Mouse (Mus musculus) MEL (cell line): Measurements from ENCODE around the gene Plxna4. TPM values are rescaled to one million over a fixed set of nuclear protein-coding genes. Genes with fewer than 3 reads are reported as not detected.

Source experiments
- DNase-seq: peaks from one replicate; pipeline ENCODE4 v3.0.0; 2011; ENCODE audit warnings: low read depth, low spot score
- H3K27ac ChIP-seq: 2 replicates; pipeline ENCODE4 v1.5.1; 2012; ENCODE audit warnings: low read depth, mild to moderate bottlenecking, control low read depth, low read length, moderate library complexity; ENCODE audit not compliant: control insufficient read depth
- H3K27me3 ChIP-seq, 2 experiments: fragments of 150-350 bp in 1 of 2; sonication (generic) in 1 of 2; 2 replicates each; pipeline ENCODE4 v1.6.1; 2012; ENCODE audit warnings: low read length in 2 of 2, mild to moderate bottlenecking in 2 of 2, improper control_type of control experiment in 1 of 2, moderate library complexity in 1 of 2; ENCODE audit not compliant: insufficient read depth in 2 of 2, control insufficient read depth in 1 of 2
- H3K36me3 ChIP-seq, 2 experiments: 2 replicates each; pipeline ENCODE4 v1.6.1; 2012 to 2014; ENCODE audit warnings: low read length in 2 of 2, improper control_type of control experiment in 1 of 2, inconsistent platforms in 1 of 2, mild to moderate bottlenecking in 1 of 2; ENCODE audit not compliant: insufficient read depth in 2 of 2, control insufficient read depth in 1 of 2
- H3K4me1 ChIP-seq, 2 experiments: fragments of 150-350 bp in 1 of 2; sonication (generic) in 1 of 2; 2 replicates each; pipeline ENCODE4 v1.6.1; 2012; ENCODE audit warnings: low read length in 2 of 2, improper control_type of control experiment in 1 of 2, mild to moderate bottlenecking in 1 of 2; ENCODE audit not compliant: insufficient read depth in 2 of 2, control insufficient read depth in 1 of 2
- H3K4me3 ChIP-seq, 2 experiments: fragments of 150-350 bp in 1 of 2; sonication (generic) in 1 of 2; 2 replicates each; pipeline ENCODE4 v1.5.1; 2012; ENCODE audit warnings: low read depth in 2 of 2, low read length in 2 of 2, mild to moderate bottlenecking in 2 of 2, moderate library complexity in 2 of 2, control low read depth in 1 of 2, improper control_type of control experiment in 1 of 2; ENCODE audit not compliant: control insufficient read depth in 1 of 2, insufficient read depth in 1 of 2
- H3K79me2 ChIP-seq: 2 replicates; pipeline ENCODE4 v1.6.1; 2012; ENCODE audit warnings: mild to moderate bottlenecking, low read length, moderate library complexity; ENCODE audit not compliant: control insufficient read depth, poor library complexity, insufficient read depth
- H3K9ac ChIP-seq: 2 replicates; pipeline ENCODE4 v1.6.1; 2012; ENCODE audit warnings: low read depth, mild to moderate bottlenecking, control low read depth, low read length, moderate library complexity; ENCODE audit not compliant: control insufficient read depth, poor library complexity, severe bottlenecking
- H3K9me3 ChIP-seq: fragments of 150-350 bp; sonication (generic); replicated peaks from 2 replicates; pipeline ENCODE4 v1.6.1; 2012; ENCODE audit warnings: mild to moderate bottlenecking, low read length, improper control_type of control experiment, moderate library complexity; ENCODE audit not compliant: insufficient read depth
- BHLHE40 ChIP-seq: IDR thresholded peaks from 2 replicates; pipeline ENCODE4 v1.6.1; 2012; ENCODE audit warnings: low read depth, mild to moderate bottlenecking, inconsistent platforms, low read length, improper control_type of control experiment, borderline replicate concordance
- CHD1 ChIP-seq: IDR thresholded peaks from 2 replicates; pipeline ENCODE4 v1.6.1; 2012; ENCODE audit warnings: low read depth, mild to moderate bottlenecking, inconsistent platforms, low read length, improper control_type of control experiment
- CHD2 ChIP-seq: IDR thresholded peaks from 2 replicates; pipeline ENCODE4 v1.6.1; 2011; ENCODE audit warnings: low read length, improper control_type of control experiment
- CTCF ChIP-seq, 3 experiments: IDR thresholded peaks in 2 of 3; conservative IDR thresholded peaks in 1 of 3; 2 replicates each; pipeline ENCODE4 v1.5.1; 2011 to 2012; ENCODE audit warnings: low read length in 3 of 3, low read depth in 2 of 3, mild to moderate bottlenecking in 2 of 3, improper control_type of control experiment in 1 of 3, inconsistent platforms in 1 of 3, mixed read lengths in 1 of 3, moderate library complexity in 1 of 3; ENCODE audit not compliant: control insufficient read depth in 1 of 3, insufficient read depth in 1 of 3, poor library complexity in 1 of 3, severe bottlenecking in 1 of 3
- E2F4 ChIP-seq: IDR thresholded peaks from 2 replicates; pipeline ENCODE4 v1.6.1; 2011; ENCODE audit warnings: low read depth, low read length, improper control_type of control experiment, borderline replicate concordance
- ELF1 ChIP-seq: IDR thresholded peaks from 2 replicates; pipeline ENCODE4 v1.6.1; 2014; ENCODE audit warnings: low read depth, mild to moderate bottlenecking, inconsistent platforms, low read length, improper control_type of control experiment, moderate library complexity
- EP300 ChIP-seq, 2 experiments: IDR thresholded peaks; 2 replicates each; pipeline ENCODE4 v1.6.1; 2011; ENCODE audit warnings: improper control_type of control experiment in 2 of 2, low read length in 2 of 2, low read depth in 1 of 2, mild to moderate bottlenecking in 1 of 2
- GABPA ChIP-seq: IDR thresholded peaks from 2 replicates; pipeline ENCODE4 v1.6.1; 2012; ENCODE audit warnings: low read depth, mild to moderate bottlenecking, inconsistent platforms, low read length, improper control_type of control experiment, moderate library complexity
- GATA1 ChIP-seq: IDR thresholded peaks from 2 replicates; pipeline ENCODE4 v1.6.1; 2011; ENCODE audit warnings: low read depth, low read length, improper control_type of control experiment
- HCFC1 ChIP-seq: IDR thresholded peaks from 2 replicates; pipeline ENCODE4 v1.6.1; 2012; ENCODE audit warnings: low read depth, mild to moderate bottlenecking, inconsistent platforms, low read length, improper control_type of control experiment, moderate library complexity
- JUND ChIP-seq: IDR thresholded peaks from 2 replicates; pipeline ENCODE4 v1.6.1; 2011; ENCODE audit warnings: low read depth, mild to moderate bottlenecking, improper control_type of control experiment, low read length
- MXI1 ChIP-seq: IDR thresholded peaks from 2 replicates; pipeline ENCODE4 v1.6.1; 2011; ENCODE audit warnings: mild to moderate bottlenecking, low read depth, low read length, improper control_type of control experiment
- NRF1 ChIP-seq: IDR thresholded peaks from 2 replicates; pipeline ENCODE4 v1.6.1; 2014; ENCODE audit warnings: low read depth, mild to moderate bottlenecking, inconsistent platforms, low read length, improper control_type of control experiment, moderate library complexity; ENCODE audit not compliant: poor library complexity, insufficient read depth, severe bottlenecking
- POLR2A ChIP-seq, 2 experiments: IDR thresholded peaks; 2 replicates each; pipeline ENCODE4 v1.6.1; 2011 to 2012; ENCODE audit warnings: low read length in 2 of 2, mild to moderate bottlenecking in 2 of 2, control low read depth in 1 of 2, improper control_type of control experiment in 1 of 2, low read depth in 1 of 2, moderate library complexity in 1 of 2; ENCODE audit not compliant: control insufficient read depth in 1 of 2, insufficient read depth in 1 of 2, poor library complexity in 1 of 2
- POLR2AphosphoS2 ChIP-seq: IDR thresholded peaks from 2 replicates; pipeline ENCODE4 v1.6.1; 2011; ENCODE audit warnings: low read length, improper control_type of control experiment
- POLR2AphosphoS5 ChIP-seq: IDR thresholded peaks from 2 replicates; pipeline ENCODE4 v1.6.1; 2012; ENCODE audit warnings: low read depth, borderline replicate concordance, mild to moderate bottlenecking, inconsistent platforms, low read length, moderate library complexity, mixed read lengths
- RAD21 ChIP-seq: IDR thresholded peaks from 2 replicates; pipeline ENCODE4 v1.6.1; 2011; ENCODE audit warnings: mild to moderate bottlenecking, low read depth, low read length, improper control_type of control experiment
- SIN3A ChIP-seq: IDR thresholded peaks from 2 replicates; pipeline ENCODE4 v1.6.1; 2012; ENCODE audit warnings: low read length, improper control_type of control experiment, inconsistent platforms
- TAL1 ChIP-seq: IDR thresholded peaks from 2 replicates; pipeline ENCODE4 v1.6.1; 2012; ENCODE audit warnings: mild to moderate bottlenecking, inconsistent platforms, low read length, moderate library complexity, mixed read lengths
- TBP ChIP-seq: IDR thresholded peaks from 2 replicates; pipeline ENCODE4 v1.8.0; 2011; ENCODE audit warnings: low read depth, low read length, improper control_type of control experiment
- TCF12 ChIP-seq: IDR thresholded peaks from 2 replicates; pipeline ENCODE4 v1.6.1; 2014; ENCODE audit warnings: low read depth, mild to moderate bottlenecking, inconsistent platforms, low read length, improper control_type of control experiment, moderate library complexity
- UBTF ChIP-seq: IDR thresholded peaks from 2 replicates; pipeline ENCODE4 v1.6.1; 2012; ENCODE audit warnings: low read depth, mild to moderate bottlenecking, inconsistent platforms, low read length, improper control_type of control experiment, moderate library complexity, borderline replicate concordance; ENCODE audit not compliant: insufficient read depth
- ZNF384 ChIP-seq: IDR thresholded peaks from 2 replicates; pipeline ENCODE4 v1.6.1; 2012; ENCODE audit warnings: low read depth, mild to moderate bottlenecking, inconsistent platforms, low read length, improper control_type of control experiment
- polyA plus RNA-seq, 2 experiments: library from polyadenylated mRNA; stranded (reverse) in 1 of 2; unstranded in 1 of 2; fragments of >175 nt in 1 of 2; fragments of >200 nt in 1 of 2; gene quantifications; 2 replicates each; pipeline versions ENCODE4 v1.2.1 to v1.2.4; 2012; ENCODE audit warnings: low replicate concordance in 2 of 2, low read depth in 1 of 2; ENCODE audit not compliant: insufficient read length in 2 of 2, insufficient read depth in 1 of 2, missing spikeins in 1 of 2
- total RNA-seq: library from RNA; depleted of rRNA; stranded (reverse); fragments of 300-350 nt; gene quantifications from 2 replicates; pipeline ENCODE4 v1.2.3, GENCODE M21; 2012

Plxna4 gene
- total and polyA plus RNA-seq, 3 experiments: 0.01 TPM; not detected in 2

DNA sequence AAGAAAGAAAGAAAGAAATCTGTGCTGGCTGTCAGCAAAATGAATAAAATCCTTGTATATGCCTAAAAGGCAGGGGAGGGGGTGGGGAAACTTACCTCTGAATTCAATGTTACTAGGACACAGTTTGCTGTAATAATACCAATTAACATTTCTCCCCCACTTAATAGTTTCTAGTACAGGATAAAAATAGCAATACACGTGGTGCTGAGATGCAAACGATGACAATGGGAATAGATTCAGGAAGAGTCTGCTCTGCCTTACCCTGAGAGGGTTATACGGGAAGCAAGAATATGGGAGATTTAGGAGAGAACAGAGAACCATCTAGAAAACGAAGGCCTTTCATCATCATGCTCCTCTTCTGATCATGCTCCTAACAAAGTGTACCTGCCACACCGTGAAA is 115.9 kb downstream of the Plxna4 start:
- H3K4me3 ChIP-seq: no peak overlapping the region
- no peaks in the 10 kb centered on the region for H3K36me3 ChIP-seq
- H3K27me3 ChIP-seq: no peaks in the 10 kb centered on the region
- H3K79me2 ChIP-seq: no peaks in the 10 kb centered on the region
- H3K9me3 ChIP-seq: no peaks in the 10 kb centered on the region
- DNase-seq: no peak
- H3K27ac ChIP-seq: no peak overlapping the region
- no peaks in the 10 kb centered on the region for H3K4me1 ChIP-seq
- TF ChIP-seq HCFC1 (no peak), CHD2 (no peak), RAD21 (no peak), POLR2AphosphoS5 (no peak), GABPA (no peak), UBTF (no peak), E2F4 (no peak), POLR2AphosphoS2 (no peak), SIN3A (no peak), TCF12 (no peak), ZNF384 (no peak), CHD1 (no peak), JUND (no peak)
- H3K9ac ChIP-seq: no peak overlapping the region

DNA sequence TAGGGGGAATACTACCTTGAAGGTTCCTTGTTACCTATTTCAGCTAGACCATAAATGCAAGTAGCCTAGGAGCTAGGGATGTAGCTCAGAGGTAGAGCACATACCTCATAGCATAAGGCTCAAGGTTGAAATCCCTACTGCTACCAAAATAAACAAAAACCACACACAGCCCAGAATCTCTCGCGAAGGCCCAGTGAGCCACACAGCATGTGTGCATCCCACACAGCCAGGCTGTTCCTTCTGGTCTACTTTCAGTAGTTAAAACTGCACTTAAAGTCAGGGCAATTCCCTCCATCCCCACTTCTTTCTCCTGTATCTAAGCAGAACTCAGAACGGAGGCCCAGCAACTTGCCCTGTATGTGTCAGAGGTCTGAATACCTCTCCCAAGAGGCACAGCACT is 116.4 kb downstream of the Plxna4 start:
- H3K36me3 ChIP-seq: no peaks in the 10 kb centered on the region
- no peak for TF ChIP-seq NRF1
- no peak for TF ChIP-seq JUND
- TF ChIP-seq CTCF (IDR thresholded peaks at IDR 0.05 in 2 of 3, conservative IDR thresholded peaks at IDR 0.05 in 1 of 3; ENCODE audit: control insufficient read depth in 1 of 3, insufficient read depth in 1 of 3, low read depth in 2 of 3, low read length in 3 of 3, poor library complexity in 1 of 3, severe bottlenecking in 1 of 3): no peak
- no peak for TF ChIP-seq CHD1
- no peak for TF ChIP-seq TAL1
- TF ChIP-seq TBP: no peak
- TF ChIP-seq ELF1: no peak
- TF ChIP-seq BHLHE40: no peak
- TF ChIP-seq POLR2A (IDR thresholded peaks at IDR 0.05; ENCODE audit: control insufficient read depth in 1 of 2, insufficient read depth in 1 of 2, low read depth in 1 of 2, low read length in 2 of 2, poor library complexity in 1 of 2): no peak
- TF ChIP-seq SIN3A: no peak
- TF ChIP-seq MXI1: no peak
- no peak for TF ChIP-seq GATA1
- TF ChIP-seq ZNF384: no peak
- TF ChIP-seq GABPA: no peak
- TF ChIP-seq EP300 (IDR thresholded peaks at IDR 0.05; ENCODE audit: low read depth in 1 of 2, low read length in 2 of 2): no peak
- no peak overlapping the region for H3K27ac ChIP-seq
- H3K4me3 ChIP-seq: no peak overlapping the region
- no peak overlapping the region for H3K9ac ChIP-seq
- no peaks in the 10 kb centered on the region for H3K79me2 ChIP-seq
- no peaks in the 10 kb centered on the region for H3K27me3 ChIP-seq
- H3K9me3 ChIP-seq: no peaks in the 10 kb centered on the region
- no peaks in the 10 kb centered on the region for H3K4me1 ChIP-seq
- DNase-seq: no peak
